Mouse (Mus musculus) lung, embryonic 14.5 days (tissue): ENCODE measurements around the gene Hivep3. TPM values are rescaled to one million over a fixed set of nuclear protein-coding genes. Genes with fewer than 3 reads are reported as not detected.

Experiments
- ATAC-seq: fragments of 200-750 bp; cut with Nextera tagmentation; 2 replicates; pipeline ENCODE4 v1.8.0; 2017; ENCODE audit warnings: mild to moderate bottlenecking, moderate TSS enrichment, moderate library complexity; ENCODE audit not compliant: insufficient read depth
- DNase-seq: peaks from one replicate; pipeline ENCODE4 v3.0.0-alpha.2; 2015
- H3K27ac ChIP-seq: fragments of 300-500 bp; sonication (generic); 2 replicates; pipeline ENCODE4 v1.5.1; 2014; ENCODE audit warnings: low read depth, mild to moderate bottlenecking, moderate library complexity
- H3K27me3 ChIP-seq: fragments of 300-500 bp; sonication (generic); 2 replicates; pipeline ENCODE4 v1.6.1; 2014; ENCODE audit warnings: low read length, control low read depth; ENCODE audit not compliant: insufficient read depth
- H3K36me3 ChIP-seq: fragments of 300-500 bp; sonication (generic); 2 replicates; pipeline ENCODE4 v1.6.1; 2014; ENCODE audit warnings: control low read depth; ENCODE audit not compliant: insufficient read depth
- H3K4me1 ChIP-seq: fragments of 300-500 bp; sonication (generic); 2 replicates; pipeline ENCODE4 v1.6.1; 2014; ENCODE audit warnings: antibody characterized with exemption, control low read depth; ENCODE audit not compliant: insufficient read depth
- H3K4me2 ChIP-seq: fragments of 300-500 bp; sonication (generic); 2 replicates; pipeline ENCODE4 v1.6.1; 2014; ENCODE audit warnings: mild to moderate bottlenecking
- H3K4me3 ChIP-seq: fragments of 300-500 bp; sonication (generic); 2 replicates; pipeline ENCODE4 v1.5.1; 2014; ENCODE audit warnings: low read depth, low read length
- H3K9ac ChIP-seq: fragments of 300-500 bp; sonication (generic); 2 replicates; pipeline ENCODE4 v1.6.1; 2014
- H3K9me3 ChIP-seq: fragments of 300-500 bp; sonication (generic); 2 replicates; pipeline ENCODE4 v1.6.1; 2016; ENCODE audit warnings: low read depth, low read length, control low read depth
- CTCF ChIP-seq: IDR thresholded peaks from 2 replicates; pipeline ENCODE4 v1.5.1; 2016; ENCODE audit warnings: antibody characterized with exemption, low read depth
- WGBS: fragments of 180-500 bp; shearing (Covaris S2); extraction: QIAGEN DNeasy Blood & Tissue Kit; methylation state at CpG from one replicate; pipeline ENCODE4 v1.1.7; 2014; 5-methylcytosine and 5-hydroxymethylcytosine counted together
- polyA plus RNA-seq: library from polyadenylated mRNA; unstranded; fragments of >200 nt; fragmentation: Nextera tagmentation; extraction: Ambion mirVana; gene quantifications from 2 replicates; pipeline ENCODE4 v1.2.1, GENCODE M21; 2014

Hivep3 gene
- polyA plus RNA-seq, 1 experiment from 2014 or later: 22.0 TPM

- Histone ChIP-seq H3K4me3 (no peak overlapping the region), H3K27me3 (no peaks in the 10 kb centered on the region), H3K4me2 (no peak overlapping the region), H3K27ac (no peak overlapping the region), H3K9me3 (no peaks in the 10 kb centered on the region), H3K4me1 (0 out of 2 replicates have a peak, but pooled peaks cover 3% of the 10 kb centered on the region), H3K36me3 (no peaks in the 10 kb centered on the region), H3K9ac (no peak overlapping the region)
- DNase-seq (peak; percentile 79), ATAC-seq (peak; percentile 26; the same call in 1 of the 2 replicates)
- no peak for TF ChIP-seq CTCF
- WGBS: 65% methylated on average over 24 of the region's 24 CpGs
These were observed 398.0 kb downstream of the Hivep3 start for GRCm38 (mm10) chr4:120131441-120132220.

DNA sequence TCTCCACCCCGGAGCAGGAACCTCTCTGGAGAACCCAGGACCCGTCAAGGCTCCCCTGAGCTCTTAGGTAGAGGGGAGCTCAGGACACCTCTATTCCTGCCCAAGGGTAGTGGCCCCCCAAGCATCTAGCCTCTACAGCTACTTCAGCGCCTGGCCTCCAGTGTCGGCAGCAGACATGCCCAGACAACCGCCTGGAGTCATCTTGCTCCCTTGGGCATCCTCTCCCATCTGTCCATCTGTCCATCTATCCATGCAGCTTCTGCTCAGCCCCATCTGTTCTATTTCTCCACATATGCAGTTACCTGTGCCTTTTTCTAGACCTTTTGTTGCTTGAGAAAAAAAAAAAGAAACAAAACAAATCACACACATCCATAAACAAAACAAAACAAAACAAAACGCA lies 400.6 kb downstream of the Hivep3 start:
- no peak for ATAC-seq
- Histone ChIP-seq H3K27me3 (no peaks in the 10 kb centered on the region), H3K4me1 (0 out of 2 replicates have a peak, but pooled peaks cover 3% of the 10 kb centered on the region), H3K9me3 (no peaks in the 10 kb centered on the region), H3K4me2 (no peak overlapping the region), H3K36me3 (no peaks in the 10 kb centered on the region), H3K4me3 (no peak overlapping the region), H3K27ac (no peak overlapping the region), H3K9ac (no peak overlapping the region)
- TF ChIP-seq CTCF: no peak
- DNase-seq: no peak
- 83% methylated on average over 6 of the region's 6 CpGs for WGBS

GRCm38 (mm10) chr4:120141810-120142209 lies 408.2 kb downstream of the Hivep3 start:
- no peak for TF ChIP-seq CTCF
- H3K9ac ChIP-seq: no peak overlapping the region
- no peak; the same call in 1 of the 2 replicates for ATAC-seq
- no peak overlapping the region for H3K27ac ChIP-seq
- H3K36me3 ChIP-seq: no peaks in the 10 kb centered on the region
- no peaks in the 10 kb centered on the region; the same call in 1 of the 2 replicates for H3K4me1 ChIP-seq
- no peak overlapping the region for H3K4me3 ChIP-seq
- DNase-seq: peak; percentile 14
- no peaks in the 10 kb centered on the region for H3K9me3 ChIP-seq
- no peak overlapping the region for H3K4me2 ChIP-seq
- no peaks in the 10 kb centered on the region for H3K27me3 ChIP-seq
- WGBS: 82% methylated on average over 1 of the region's 1 CpGs

DNA sequence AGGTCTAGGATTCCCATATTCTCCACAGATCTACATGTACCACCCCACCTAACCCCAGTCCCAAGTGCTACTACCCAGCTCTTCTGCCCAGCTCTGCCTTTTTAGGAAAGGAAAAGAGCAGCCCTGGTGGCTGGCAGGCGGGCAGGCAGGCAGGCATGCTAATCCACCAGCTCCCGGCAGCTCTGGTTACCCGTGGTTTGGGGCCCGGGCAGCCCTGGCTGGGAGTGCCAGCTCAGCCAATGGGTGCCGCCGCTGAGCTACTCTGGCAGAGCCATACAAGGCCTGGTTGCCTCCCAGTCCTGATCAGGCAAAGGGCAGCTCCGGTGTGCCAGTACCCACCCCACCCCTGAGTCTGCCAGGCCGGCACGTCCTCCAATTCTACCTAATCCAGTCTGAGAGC lies 409.3 kb downstream of the Hivep3 start:
- H3K9ac ChIP-seq: no peak overlapping the region; the same call in 1 of the 2 replicates
- no peak overlapping the region for H3K4me3 ChIP-seq
- H3K4me2 ChIP-seq: no peak overlapping the region
- no peak for ATAC-seq
- DNase-seq: no peak
- H3K27me3 ChIP-seq: no peaks in the 10 kb centered on the region
- no peaks in the 10 kb centered on the region for H3K9me3 ChIP-seq
- no peaks in the 10 kb centered on the region for H3K36me3 ChIP-seq
- H3K27ac ChIP-seq: no peak overlapping the region
- no peak for TF ChIP-seq CTCF
- H3K4me1 ChIP-seq: no peaks in the 10 kb centered on the region; the same call in 1 of the 2 replicates
- 82% methylated on average over 9 of the region's 9 CpGs for WGBS

DNA sequence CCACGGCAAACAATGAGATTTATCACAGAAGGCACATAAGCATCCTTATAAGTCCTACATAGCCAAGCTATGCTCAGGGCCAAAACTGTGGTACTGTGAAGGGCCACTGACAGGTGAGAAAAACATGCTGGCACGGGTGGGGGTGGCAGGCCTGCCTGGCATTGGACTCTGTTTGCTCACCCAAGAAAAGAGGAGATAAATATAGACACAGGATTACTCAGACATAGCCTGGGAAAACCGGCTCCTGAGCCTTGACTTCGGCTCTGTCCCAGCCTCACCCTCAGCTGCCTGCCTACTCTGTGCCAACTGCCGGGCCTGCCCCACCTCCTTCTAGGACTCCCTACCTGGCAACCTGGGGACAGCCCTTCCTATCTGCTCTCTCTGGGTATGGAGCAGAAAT lies 410.8 kb downstream of the Hivep3 start:
- peaks cover 7% of the 10 kb centered on the region; the same call in 1 of the 2 replicates for H3K4me1 ChIP-seq
- no peaks in the 10 kb centered on the region for H3K27me3 ChIP-seq
- no peaks in the 10 kb centered on the region for H3K9me3 ChIP-seq
- TF ChIP-seq CTCF: no peak
- H3K36me3 ChIP-seq: no peaks in the 10 kb centered on the region
- no peak overlapping the region for H3K9ac ChIP-seq
- H3K4me3 ChIP-seq: no peak overlapping the region
- no peak for DNase-seq
- no peak overlapping the region for H3K4me2 ChIP-seq
- WGBS: 66% methylated on average over 5 of the region's 5 CpGs
- no peak for ATAC-seq
- H3K27ac ChIP-seq: no peak overlapping the region

GRCm38 (mm10) chr4:120145931-120146330 lies 412.3 kb downstream of the Hivep3 start:
- no peak for TF ChIP-seq CTCF
- 53% methylated on average over 8 of the region's 8 CpGs for WGBS
- H3K4me2 ChIP-seq: no peak overlapping the region

More at GRCm38 (mm10) chr4:120145931-120146330, 412.3 kb downstream of the Hivep3 start:
- Histone ChIP-seq H3K4me1 (peaks cover 7% of the 10 kb centered on the region; the same call in 1 of the 2 replicates), H3K4me3 (no peak overlapping the region), H3K9ac (no peak overlapping the region), H3K9me3 (no peaks in the 10 kb centered on the region), H3K27me3 (no peaks in the 10 kb centered on the region), H3K36me3 (no peaks in the 10 kb centered on the region), H3K27ac (no peak overlapping the region)
- DNase-seq: peak; percentile 56
- ATAC-seq: no peak
